Mouse (Mus musculus): ENCODE results near the gene Cnksr3.

DNA sequence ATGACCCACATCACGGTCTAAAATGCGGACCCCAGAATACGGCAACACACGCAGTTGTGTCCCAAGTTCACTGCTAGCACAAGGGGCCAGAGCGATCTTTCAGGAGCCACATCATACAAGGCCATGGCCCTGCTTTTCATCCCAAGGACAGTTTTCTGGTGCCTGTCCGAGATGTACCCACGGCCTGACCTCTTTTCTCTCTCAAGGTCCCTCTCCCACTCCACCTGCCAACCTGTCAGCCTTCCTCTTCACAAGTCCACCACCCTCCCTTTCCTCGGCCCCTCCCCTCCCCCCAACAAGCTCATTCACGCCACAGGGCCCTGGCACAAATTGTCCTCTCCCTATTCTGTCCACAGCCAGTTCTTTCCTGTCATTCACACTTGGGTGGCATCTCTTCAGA lies 9.5 kb downstream of the Cnksr3 start:
- TF ChIP-seq CTCF (IDR thresholded peaks at IDR 0.05) (no peak), EP300 (IDR thresholded peaks at IDR 0.05) (no peak)

Data from lung, postnatal 0 days (tissue).